In genomic region chr5:43968634-43969033, GRCm38 (mm10) we compare ENCODE assay signal across 23 mouse cellular contexts. TPM values are rescaled to one million over a fixed set of nuclear protein-coding genes. Genes with fewer than 3 reads are reported as not detected.
DNase-seq lines count a peak whose midpoint lies in the region; ATAC-seq and TF ChIP-seq lines count a peak whose summit lies in the region.
"Had no signal": no experiment of that assay in that cellular context is flagged by ENCODE, and none has a peak within 500 bp of the region (broad histone marks: within the 10 kb centered on the region; RNA-seq: fewer than 3 reads in every experiment).

No protein-coding gene starts in this region.

- in situ Hi-C loops in ES-E14 (cut with MboI; ENCODE audit: low sequenced_read_pairs in 2 of 2, unreplicated experiment in 2 of 2) = no loop called here

- H3K9me3 ChIP-seq in intestine, embryonic 16.5 days (ENCODE audit: control insufficient read depth, low read length) = no peaks in the 10 kb centered on the region
- H3K9me3 ChIP-seq in intestine, postnatal 0 days (ENCODE audit: control insufficient read depth) = no peaks in the 10 kb centered on the region
- no peaks in the 10 kb centered on the region for H3K9me3 ChIP-seq in ES-E14 (ENCODE audit: control insufficient read depth, insufficient read depth, low read depth, low read length)
- H3K9me3 ChIP-seq: embryonic facial prominence, embryonic 13.5 days; embryonic facial prominence, embryonic 15.5 days; forebrain, embryonic 10.5 days; forebrain, embryonic 12.5 days had no signal

- H3K4me2 ChIP-seq in intestine, embryonic 16.5 days (ENCODE audit: low read depth, low read length) = no peak overlapping the region
- H3K4me2 ChIP-seq in intestine, postnatal 0 days (replicated peaks; ENCODE audit: low read depth) = no peak overlapping the region
- H3K4me2 ChIP-seq: embryonic facial prominence, embryonic 13.5 days; embryonic facial prominence, embryonic 15.5 days; forebrain, embryonic 12.5 days had no signal

- no peaks in the 10 kb centered on the region for H3K27me3 ChIP-seq in intestine, embryonic 16.5 days (replicated peaks; ENCODE audit: control insufficient read depth, insufficient read depth, low read length)
- no peaks in the 10 kb centered on the region for H3K27me3 ChIP-seq in intestine, postnatal 0 days (replicated peaks; ENCODE audit: control insufficient read depth, insufficient read depth, low read length)
- H3K27me3 ChIP-seq in thymus, adult 2 months (ENCODE audit: control insufficient read depth, insufficient read depth, low read length) = no peaks in the 10 kb centered on the region
- H3K27me3 ChIP-seq: embryonic facial prominence, embryonic 13.5 days; embryonic facial prominence, embryonic 15.5 days; forebrain, embryonic 12.5 days had no signal

- no peak overlapping the region for H3K9ac ChIP-seq in intestine, embryonic 16.5 days (ENCODE audit: low read depth, low read length)
- H3K9ac ChIP-seq in intestine, postnatal 0 days (ENCODE audit: low read depth, low read length) = no peak overlapping the region
- H3K9ac ChIP-seq in ES-E14 (ENCODE audit: insufficient read depth, low read depth, low read length, poor library complexity, severe bottlenecking) = no peak overlapping the region
- H3K9ac ChIP-seq: embryonic facial prominence, embryonic 13.5 days; embryonic facial prominence, embryonic 15.5 days; forebrain, embryonic 12.5 days had no signal

- peaks cover 4% of the 10 kb centered on the region for H3K4me1 ChIP-seq in intestine, embryonic 16.5 days (ENCODE audit: control insufficient read depth, insufficient read depth, low read length)
- peaks cover 5% of the 10 kb centered on the region for H3K4me1 ChIP-seq in intestine, postnatal 0 days (replicated peaks; ENCODE audit: control insufficient read depth, insufficient read depth, low read length)
- 0 out of 4 replicates have a peak, but pooled peaks cover 0 to 3% of the 10 kb centered on the region in 2 experiments for H3K4me1 ChIP-seq in ES-E14 (ENCODE audit: control insufficient read depth in 2 of 2, insufficient read depth in 2 of 2, low read length in 2 of 2, poor library complexity in 1 of 2)
- peaks cover 10% of the 10 kb centered on the region for H3K4me1 ChIP-seq in thymus, adult 2 months (replicated peaks; ENCODE audit: control insufficient read depth, insufficient read depth, low read length)
- H3K4me1 ChIP-seq: embryonic facial prominence, embryonic 13.5 days; embryonic facial prominence, embryonic 15.5 days; forebrain, embryonic 10.5 days; forebrain, embryonic 12.5 days had no signal

- WGBS in intestine, embryonic 16.5 days = 55% methylated on average over 2 of the region's 2 CpGs
- 34% methylated on average over 2 of the region's 2 CpGs for WGBS in intestine, postnatal 0 days
- 92% methylated on average over 2 of the region's 2 CpGs for WGBS in thymus, adult 2 months

- no peak overlapping the region for H3K4me3 ChIP-seq in intestine, embryonic 16.5 days (ENCODE audit: low read length)
- H3K4me3 ChIP-seq in intestine, postnatal 0 days (ENCODE audit: low read depth, low read length) = no peak overlapping the region
- H3K4me3 ChIP-seq in ES-E14 (ENCODE audit: insufficient read depth in 1 of 2, low read depth in 1 of 2, low read length in 2 of 2, poor library complexity in 1 of 2, severe bottlenecking in 1 of 2) = no peak overlapping the region
- H3K4me3 ChIP-seq in thymus, adult 2 months (ENCODE audit: control insufficient read depth, insufficient read depth, low read length) = no peak overlapping the region
- H3K4me3 ChIP-seq: embryonic facial prominence, embryonic 13.5 days; embryonic facial prominence, embryonic 15.5 days; erythroblast, embryonic 14.5 days; forebrain, embryonic 10.5 days; forebrain, embryonic 12.5 days had no signal

- DNase-seq in ES-E14 (ENCODE audit: low read depth, low spot score) (peak; percentile 16), ZHBTc4 (ENCODE audit: low read depth, low spot score) (peak; percentile 58)
- no peak for DNase-seq in thymus, adult 2 months
- no peak for DNase-seq in frontal cortex, postnatal 36 days (ENCODE audit: low spot score in 2 of 2)
- DNase-seq: adrenal gland, adult 2 months; adrenal gland, postnatal 14 days; adrenal gland, postnatal 36 days; cerebellum, adult 11-12 months; cerebellum, adult 2 months; cerebellum, adult 9-10 months; cerebellum, postnatal 10 days; cerebellum, postnatal 25 days; embryo, embryonic 11 days had no signal

- peak; percentile 19; the same call in 1 of the 2 replicates for ATAC-seq in intestine, embryonic 16.5 days
- no peak for ATAC-seq in intestine, postnatal 0 days
- ATAC-seq: forebrain, embryonic 14.5 days; forebrain, embryonic 16.5 days had no signal

- no peak for TF ChIP-seq CTCF in intestine, postnatal 0 days (IDR thresholded peaks at IDR 0.05; ENCODE audit: low read depth)
- TF ChIP-seq CTCF in thymus, adult 2 months (IDR thresholded peaks at IDR 0.05; ENCODE audit: borderline replicate concordance, control insufficient read depth, extremely low read depth, insufficient read depth, low read length, poor library complexity) = no peak

- H3K27ac ChIP-seq in intestine, embryonic 16.5 days (ENCODE audit: low read length) = no peak overlapping the region
- no peak overlapping the region for H3K27ac ChIP-seq in intestine, postnatal 0 days (ENCODE audit: low read depth, low read length)
- no peak overlapping the region for H3K27ac ChIP-seq in ES-E14 (ENCODE audit: insufficient read depth, low read depth, low read length, poor library complexity, severe bottlenecking)
- H3K27ac ChIP-seq in thymus, adult 2 months (ENCODE audit: control insufficient read depth, insufficient read depth, low read length) = no peak overlapping the region
- H3K27ac ChIP-seq: embryonic facial prominence, embryonic 13.5 days; embryonic facial prominence, embryonic 15.5 days; forebrain, embryonic 10.5 days; forebrain, embryonic 12.5 days had no signal

- TF ChIP-seq POLR2A in thymus, adult 2 months (IDR thresholded peaks at IDR 0.05; ENCODE audit: control insufficient read depth, extremely low read depth, insufficient read depth, low read length, poor library complexity) = no peak

- H3K36me3 ChIP-seq in intestine, embryonic 16.5 days (ENCODE audit: control insufficient read depth, insufficient read depth, low read length) = no peaks in the 10 kb centered on the region
- no peaks in the 10 kb centered on the region for H3K36me3 ChIP-seq in intestine, postnatal 0 days (ENCODE audit: control insufficient read depth, insufficient read depth)
- no peaks in the 10 kb centered on the region for H3K36me3 ChIP-seq in ES-E14 (ENCODE audit: control insufficient read depth, insufficient read depth, low read length, poor library complexity, severe bottlenecking)
- H3K36me3 ChIP-seq in thymus, adult 2 months (ENCODE audit: control insufficient read depth, insufficient read depth, low read length) = no peaks in the 10 kb centered on the region
- H3K36me3 ChIP-seq: embryonic facial prominence, embryonic 13.5 days; embryonic facial prominence, embryonic 15.5 days; forebrain, embryonic 10.5 days; forebrain, embryonic 12.5 days had no signal

TF ChIP-seq in ES-E14, 5 proteins besides CTCF, POLR2A, EP300 and RAD21:
- TF ChIP-seq ZNF384 (IDR thresholded peaks at IDR 0.05; ENCODE audit: low read depth, low read length) = no peak
- TF ChIP-seq ZC3H11A (IDR thresholded peaks at IDR 0.05; ENCODE audit: borderline replicate concordance, low read depth, low read length) = no peak
- no peak for TF ChIP-seq HCFC1 (IDR thresholded peaks at IDR 0.05; ENCODE audit: borderline replicate concordance, insufficient read depth, low read length)
- no peak for TF ChIP-seq MAFK (IDR thresholded peaks at IDR 0.05; ENCODE audit: insufficient read depth, low read depth, low read length)
- TF ChIP-seq CHD2 (IDR thresholded peaks at IDR 0.05; ENCODE audit: low read depth, low read length) = no peak

RNA-seq across cellular contexts. Expression of gene Fgfbp1, which starts 12.9 kb away (rescaled TPM):
- 135 and 144 TPM in 2 replicates for polyA plus RNA-seq in intestine, embryonic 16.5 days (2015; fragmentation: Nextera tagmentation; extraction: Ambion mirVana)
- 19.2 and 20.4 TPM in 2 replicates for polyA plus RNA-seq in intestine, postnatal 0 days (2015; fragmentation: Nextera tagmentation; extraction: Ambion mirVana)
- total RNA-seq in ES-E14 (2012; rRNA removed) = 41.1 and 55.9 TPM in 2 replicates
- 0.69 and 0.78 TPM in 2 replicates for polyA plus RNA-seq in thymus, adult 2 months (2012; rRNA removed)
- total RNA-seq: adrenal gland, adult 2 months; adrenal gland, postnatal 14 days; adrenal gland, postnatal 36 days; MEL had no signal
- polyA plus RNA-seq: adrenal gland, adult 2 months; erythroblast, embryonic 14.5 days had no signal

RNA-seq across cellular contexts. Expression of gene Gm7879, which starts 55.7 kb away (rescaled TPM):
- polyA plus RNA-seq in intestine, embryonic 16.5 days (2015; fragmentation: Nextera tagmentation; extraction: Ambion mirVana) = not detected in 2 replicates
- polyA plus RNA-seq in intestine, postnatal 0 days (2015; fragmentation: Nextera tagmentation; extraction: Ambion mirVana) = 0.47 and 0.61 TPM in 2 replicates
- 0.74 and 1.9 TPM in 2 replicates for total RNA-seq in ES-E14 (2012; rRNA removed)
- 1.9 and 2.5 TPM in 2 replicates for polyA plus RNA-seq in thymus, adult 2 months (2012; rRNA removed)
- polyA plus RNA-seq: adrenal gland, adult 2 months; cerebellum, adult 2 months; embryonic facial prominence, embryonic 13.5 days; embryonic facial prominence, embryonic 15.5 days; forebrain, embryonic 16.5 days had no signal

Comparison
In these comparisons a context has a peak if more than half of its experiments do, and no peak if none do; other contexts are left out.
1. DNase-seq: peak in ES-E14 (single experiment) and ZHBTc4 (single experiment); none in thymus, adult 2 months (single experiment) and frontal cortex, postnatal 36 days (0 of 2).
2. RNA of gene Fgfbp1, which starts 12.9 kb away (polyA plus RNA-seq): 135 to 144 TPM in intestine, embryonic 16.5 days and 19.2 to 20.4 TPM in intestine, postnatal 0 days; 0.69 to 0.78 TPM in thymus, adult 2 months; every median in the first group is over 10 times any median in the second.